Mouse (Mus musculus): ENCODE data around the gene Stum. TPM values are rescaled to one million over a fixed set of nuclear protein-coding genes. Genes with fewer than 3 reads are reported as not detected.

Stum gene
- polyA plus RNA-seq, 1 experiment from 2014 or later = 0.45 TPM

GRCm38 (mm10) chr1:180492777-180493176, 9.5 kb upstream of the Stum start:
- Histone ChIP-seq H3K27me3 (ENCODE audit: control insufficient read depth, insufficient read depth, low read length) (peaks cover 8% of the 10 kb centered on the region), H3K36me3 (ENCODE audit: control insufficient read depth, insufficient read depth, low read length) (no peaks in the 10 kb centered on the region), H3K9ac (ENCODE audit: low read length) (no peak overlapping the region), H3K4me3 (ENCODE audit: control insufficient read depth in 1 of 2, insufficient read depth in 1 of 2, low read depth in 1 of 2, low read length in 2 of 2) (no peak overlapping the region), H3K9me3 (ENCODE audit: control insufficient read depth, low read length) (no peaks in the 10 kb centered on the region), H3K27ac (replicated peaks in 1 of 2; ENCODE audit: control insufficient read depth in 1 of 2, insufficient read depth in 1 of 2, low read depth in 2 of 2, low read length in 2 of 2) (no peak overlapping the region), H3K4me2 (ENCODE audit: low read length) (no peak overlapping the region), H3K4me1 (ENCODE audit: control insufficient read depth in 2 of 2, insufficient read depth in 2 of 2, low read length in 2 of 2) (no peaks in the 10 kb centered on the region)
- WGBS = 61% methylated on average over 9 of the region's 9 CpGs
- ATAC-seq (ENCODE audit: insufficient number of reproducible peaks, insufficient read depth, low FRiP score, low read depth) = no peak

- Histone ChIP-seq H3K27ac (replicated peaks in 1 of 2; ENCODE audit: control insufficient read depth in 1 of 2, insufficient read depth in 1 of 2, low read depth in 2 of 2, low read length in 2 of 2) (no peak overlapping the region), H3K9ac (ENCODE audit: low read length) (no peak overlapping the region), H3K9me3 (ENCODE audit: control insufficient read depth, low read length) (no peaks in the 10 kb centered on the region), H3K36me3 (ENCODE audit: control insufficient read depth, insufficient read depth, low read length) (no peaks in the 10 kb centered on the region), H3K4me1 (ENCODE audit: control insufficient read depth in 2 of 2, insufficient read depth in 2 of 2, low read length in 2 of 2) (peaks cover 14 to 24% of the 10 kb centered on the region in 2 experiments), H3K4me3 (ENCODE audit: control insufficient read depth in 1 of 2, insufficient read depth in 1 of 2, low read depth in 1 of 2, low read length in 2 of 2) (no peak overlapping the region), H3K4me2 (ENCODE audit: low read length) (no peak overlapping the region), H3K27me3 (ENCODE audit: control insufficient read depth, insufficient read depth, low read length) (peaks cover 70% of the 10 kb centered on the region)
- 78% methylated on average over 5 of the region's 5 CpGs for WGBS
- ATAC-seq (ENCODE audit: insufficient number of reproducible peaks, insufficient read depth, low FRiP score, low read depth) = no peak
These were observed 2.0 kb upstream of the Stum start for GRCm38 (mm10) chr1:180485346-180485745.

- WGBS = 5% methylated on average over 36 of the region's 39 CpGs
- ATAC-seq (ENCODE audit: insufficient number of reproducible peaks, insufficient read depth, low FRiP score, low read depth) = no peak
- no peak overlapping the region for H3K27ac ChIP-seq (replicated peaks in 1 of 2; ENCODE audit: control insufficient read depth in 1 of 2, insufficient read depth in 1 of 2, low read depth in 2 of 2, low read length in 2 of 2)
- H3K27me3 ChIP-seq (ENCODE audit: control insufficient read depth, insufficient read depth, low read length) = peaks cover 84% of the 10 kb centered on the region
- peak overlapping the region; percentile 65 for H3K4me2 ChIP-seq (ENCODE audit: low read length)
- H3K9me3 ChIP-seq (ENCODE audit: control insufficient read depth, low read length) = no peaks in the 10 kb centered on the region
- H3K4me1 ChIP-seq (ENCODE audit: control insufficient read depth in 2 of 2, insufficient read depth in 2 of 2, low read length in 2 of 2) = peaks cover 14 to 24% of the 10 kb centered on the region in 2 experiments
- H3K4me3 ChIP-seq (ENCODE audit: control insufficient read depth in 1 of 2, insufficient read depth in 1 of 2, low read depth in 1 of 2, low read length in 2 of 2) = peak overlapping the region; percentile 32 to 38
- H3K9ac ChIP-seq (ENCODE audit: low read length) = no peak overlapping the region; the same call in 1 of the 2 replicates
- no peaks in the 10 kb centered on the region for H3K36me3 ChIP-seq (ENCODE audit: control insufficient read depth, insufficient read depth, low read length)
These were observed 385 bp downstream of the Stum start for GRCm38 (mm10) chr1:180482840-180483398.

GRCm38 (mm10) chr1:180481956-180482355, 1.3 kb downstream of the Stum start:
- H3K4me3 ChIP-seq (ENCODE audit: control insufficient read depth in 1 of 2, insufficient read depth in 1 of 2, low read depth in 1 of 2, low read length in 2 of 2) = no peak overlapping the region
- ATAC-seq (ENCODE audit: insufficient number of reproducible peaks, insufficient read depth, low FRiP score, low read depth) = no peak
- peaks cover 14 to 24% of the 10 kb centered on the region in 2 experiments for H3K4me1 ChIP-seq (ENCODE audit: control insufficient read depth in 2 of 2, insufficient read depth in 2 of 2, low read length in 2 of 2)
- H3K36me3 ChIP-seq (ENCODE audit: control insufficient read depth, insufficient read depth, low read length) = no peaks in the 10 kb centered on the region
- H3K9ac ChIP-seq (ENCODE audit: low read length) = no peak overlapping the region
- no peaks in the 10 kb centered on the region for H3K9me3 ChIP-seq (ENCODE audit: control insufficient read depth, low read length)
- H3K27ac ChIP-seq (replicated peaks in 1 of 2; ENCODE audit: control insufficient read depth in 1 of 2, insufficient read depth in 1 of 2, low read depth in 2 of 2, low read length in 2 of 2) = no peak overlapping the region
- H3K27me3 ChIP-seq (ENCODE audit: control insufficient read depth, insufficient read depth, low read length) = peaks cover 83% of the 10 kb centered on the region
- 25% methylated on average over 10 of the region's 10 CpGs for WGBS
- peak overlapping the region; percentile 65 for H3K4me2 ChIP-seq (ENCODE audit: low read length)

GRCm38 (mm10) chr1:180481331-180481730, 2.0 kb downstream of the Stum start:
- WGBS = 53% methylated on average over 8 of the region's 8 CpGs
- Histone ChIP-seq H3K27ac (replicated peaks in 1 of 2; ENCODE audit: control insufficient read depth in 1 of 2, insufficient read depth in 1 of 2, low read depth in 2 of 2, low read length in 2 of 2) (no peak overlapping the region), H3K4me1 (ENCODE audit: control insufficient read depth in 2 of 2, insufficient read depth in 2 of 2, low read length in 2 of 2) (peaks cover 14 to 24% of the 10 kb centered on the region in 2 experiments), H3K4me3 (ENCODE audit: control insufficient read depth in 1 of 2, insufficient read depth in 1 of 2, low read depth in 1 of 2, low read length in 2 of 2) (no peak overlapping the region), H3K9me3 (ENCODE audit: control insufficient read depth, low read length) (no peaks in the 10 kb centered on the region), H3K9ac (ENCODE audit: low read length) (no peak overlapping the region), H3K27me3 (ENCODE audit: control insufficient read depth, insufficient read depth, low read length) (peaks cover 83% of the 10 kb centered on the region), H3K4me2 (ENCODE audit: low read length) (no peak overlapping the region), H3K36me3 (ENCODE audit: control insufficient read depth, insufficient read depth, low read length) (no peaks in the 10 kb centered on the region)
- no peak for ATAC-seq (ENCODE audit: insufficient number of reproducible peaks, insufficient read depth, low FRiP score, low read depth)

GRCm38 (mm10) chr1:180480325-180480724, 3.0 kb downstream of the Stum start:
- H3K27ac ChIP-seq (replicated peaks in 1 of 2; ENCODE audit: control insufficient read depth in 1 of 2, insufficient read depth in 1 of 2, low read depth in 2 of 2, low read length in 2 of 2) = no peak overlapping the region
- peaks cover 14 to 24% of the 10 kb centered on the region in 2 experiments for H3K4me1 ChIP-seq (ENCODE audit: control insufficient read depth in 2 of 2, insufficient read depth in 2 of 2, low read length in 2 of 2)
- H3K27me3 ChIP-seq (ENCODE audit: control insufficient read depth, insufficient read depth, low read length) = peaks cover 83% of the 10 kb centered on the region
- 32% methylated on average over 6 of the region's 6 CpGs for WGBS
- ATAC-seq (ENCODE audit: insufficient number of reproducible peaks, insufficient read depth, low FRiP score, low read depth) = no peak
- no peaks in the 10 kb centered on the region for H3K36me3 ChIP-seq (ENCODE audit: control insufficient read depth, insufficient read depth, low read length)
- H3K4me3 ChIP-seq (ENCODE audit: control insufficient read depth in 1 of 2, insufficient read depth in 1 of 2, low read depth in 1 of 2, low read length in 2 of 2) = no peak overlapping the region
- no peaks in the 10 kb centered on the region for H3K9me3 ChIP-seq (ENCODE audit: control insufficient read depth, low read length)
- H3K4me2 ChIP-seq (ENCODE audit: low read length) = no peak overlapping the region
- no peak overlapping the region for H3K9ac ChIP-seq (ENCODE audit: low read length)

- Histone ChIP-seq H3K27ac (replicated peaks in 1 of 2; ENCODE audit: control insufficient read depth in 1 of 2, insufficient read depth in 1 of 2, low read depth in 2 of 2, low read length in 2 of 2) (no peak overlapping the region), H3K27me3 (ENCODE audit: control insufficient read depth, insufficient read depth, low read length) (peaks cover 24% of the 10 kb centered on the region), H3K9me3 (ENCODE audit: control insufficient read depth, low read length) (no peaks in the 10 kb centered on the region), H3K36me3 (ENCODE audit: control insufficient read depth, insufficient read depth, low read length) (no peaks in the 10 kb centered on the region), H3K4me2 (ENCODE audit: low read length) (no peak overlapping the region), H3K4me3 (ENCODE audit: control insufficient read depth in 1 of 2, insufficient read depth in 1 of 2, low read depth in 1 of 2, low read length in 2 of 2) (no peak overlapping the region), H3K9ac (ENCODE audit: low read length) (no peak overlapping the region), H3K4me1 (ENCODE audit: control insufficient read depth in 2 of 2, insufficient read depth in 2 of 2, low read length in 2 of 2) (no peaks in the 10 kb centered on the region)
- ATAC-seq (ENCODE audit: insufficient number of reproducible peaks, insufficient read depth, low FRiP score, low read depth) = no peak
These were observed 9.7 kb downstream of the Stum start for GRCm38 (mm10) chr1:180473566-180473965.

GRCm38 (mm10) chr1:180468004-180468403, 15.3 kb downstream of the Stum start:
- no peak for ATAC-seq (ENCODE audit: insufficient number of reproducible peaks, insufficient read depth, low FRiP score, low read depth)
- Histone ChIP-seq H3K36me3 (ENCODE audit: control insufficient read depth, insufficient read depth, low read length) (no peaks in the 10 kb centered on the region), H3K4me3 (ENCODE audit: control insufficient read depth in 1 of 2, insufficient read depth in 1 of 2, low read depth in 1 of 2, low read length in 2 of 2) (no peak overlapping the region), H3K4me1 (ENCODE audit: control insufficient read depth in 2 of 2, insufficient read depth in 2 of 2, low read length in 2 of 2) (no peaks in the 10 kb centered on the region), H3K27me3 (ENCODE audit: control insufficient read depth, insufficient read depth, low read length) (no peaks in the 10 kb centered on the region), H3K27ac (replicated peaks in 1 of 2; ENCODE audit: control insufficient read depth in 1 of 2, insufficient read depth in 1 of 2, low read depth in 2 of 2, low read length in 2 of 2) (no peak overlapping the region), H3K9ac (ENCODE audit: low read length) (no peak overlapping the region), H3K9me3 (ENCODE audit: control insufficient read depth, low read length) (peaks cover 4% of the 10 kb centered on the region; the same call in 1 of the 2 replicates), H3K4me2 (ENCODE audit: low read length) (no peak overlapping the region)
- 86% methylated on average over 4 of the region's 4 CpGs for WGBS

Measured in heart, embryonic 14.5 days (tissue).